Mouse (Mus musculus) cortical plate, adult 2 months (tissue): ENCODE data around the gene Taf9b. TPM values are rescaled to one million over a fixed set of nuclear protein-coding genes. Genes with fewer than 3 reads are reported as not detected.
"Not testable (repeated sequence)": the region's sequence is repeated elsewhere in the genome, so short reads cannot be mapped to it uniquely, and the experiment has no call there.

ENCODE experiments used
- H3K27ac ChIP-seq: fragments of 200-500 bp; 2 replicates; pipeline ENCODE4 v1.5.1; 2012; ENCODE audit warnings: low read length, control low read depth, inconsistent platforms; ENCODE audit not compliant: insufficient read depth
- H3K4me1 ChIP-seq: fragments of 200-500 bp; 2 replicates; pipeline ENCODE4 v1.6.1; 2011; ENCODE audit warnings: low read length; ENCODE audit not compliant: control insufficient read depth, insufficient read depth
- H3K4me3 ChIP-seq: fragments of 200-500 bp; 2 replicates; pipeline ENCODE4 v1.5.1; 2011; ENCODE audit warnings: mild to moderate bottlenecking, low read length, control low read depth; ENCODE audit not compliant: insufficient read depth
- CTCF ChIP-seq: fragments of 200-500 bp; IDR thresholded peaks from 2 replicates; pipeline ENCODE4 v1.5.1; 2011; ENCODE audit warnings: mild to moderate bottlenecking, control low read depth, low read length; ENCODE audit not compliant: insufficient read depth; ENCODE audit errors: extremely low read depth
- POLR2A ChIP-seq: fragments of 200-500 bp; IDR thresholded peaks from 2 replicates; pipeline ENCODE4 v1.6.1; 2011; ENCODE audit warnings: mild to moderate bottlenecking, low read length, control low read depth; ENCODE audit not compliant: insufficient read depth; ENCODE audit errors: extremely low read depth
- polyA plus RNA-seq: library from polyadenylated mRNA; depleted of rRNA; stranded (reverse); fragments of >200 nt; gene quantifications from 2 replicates; pipeline ENCODE4 v1.2.3, GENCODE M21; 2012; rRNA removed

The Taf9b gene
- 26.6 and 29.2 TPM in 2 replicates for polyA plus RNA-seq

DNA sequence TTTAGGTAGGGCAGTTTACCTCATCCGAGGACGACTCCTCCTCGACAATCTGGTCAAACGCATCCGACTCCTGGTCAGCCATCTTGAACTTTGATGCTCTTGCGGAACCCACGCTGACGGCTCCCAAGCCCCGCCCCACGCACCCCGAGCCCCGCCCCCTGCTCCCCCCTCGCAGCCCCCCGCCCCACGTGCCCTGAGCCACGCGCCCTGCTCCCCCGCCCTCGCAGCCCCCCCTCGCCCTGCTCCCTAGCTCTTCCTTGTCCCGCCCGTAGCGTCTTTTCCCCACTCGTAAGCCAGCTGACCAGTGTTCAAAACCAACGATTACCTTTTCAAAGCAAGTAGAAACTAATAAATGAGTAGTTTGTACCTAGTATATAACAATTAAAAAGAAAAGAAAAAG lies at the start of gene Taf9b:
Gene Taf9b, minus strand, starts transcription at position 101 of the 400 bp plus-strand sequence.
- Histone ChIP-seq H3K27ac (peak within 1 kb of the TSS; percentile 96), H3K4me3 (peak within 1 kb of the TSS; percentile 77), H3K4me1 (no peaks in the 10 kb centered on the region)
- TF ChIP-seq CTCF = no peak
- TF ChIP-seq POLR2A = no peak

DNA sequence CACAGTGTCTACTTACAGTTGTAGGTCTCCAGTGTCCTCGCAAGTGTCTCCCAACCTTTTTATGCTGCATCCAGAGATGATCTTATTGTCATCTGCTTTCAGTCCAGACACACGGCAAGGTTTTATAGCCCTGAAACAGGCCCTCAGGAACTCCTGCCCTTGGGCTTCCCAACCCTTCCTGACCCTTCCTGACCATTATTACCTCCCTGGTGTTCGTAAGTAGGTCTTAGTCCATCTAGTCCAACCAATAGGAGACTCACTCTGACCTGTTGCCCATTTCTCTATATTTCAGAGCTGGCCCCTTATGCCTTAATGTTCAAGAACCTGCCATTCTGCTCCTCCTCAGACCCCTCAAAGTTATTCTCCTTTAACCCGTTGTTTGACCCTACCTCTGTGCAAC lies 34.3 kb upstream of the Taf9b start, which contains the start of gene Fnd3c2:
Gene Fnd3c2, minus strand, starts transcription at position 101 of the 400 bp plus-strand sequence.
- Histone ChIP-seq H3K4me3 (no peak within 1 kb of the TSS), H3K27ac (no peak within 1 kb of the TSS), H3K4me1 (no peaks in the 10 kb centered on the region)
- TF ChIP-seq CTCF (no peak), POLR2A (no peak)

DNA sequence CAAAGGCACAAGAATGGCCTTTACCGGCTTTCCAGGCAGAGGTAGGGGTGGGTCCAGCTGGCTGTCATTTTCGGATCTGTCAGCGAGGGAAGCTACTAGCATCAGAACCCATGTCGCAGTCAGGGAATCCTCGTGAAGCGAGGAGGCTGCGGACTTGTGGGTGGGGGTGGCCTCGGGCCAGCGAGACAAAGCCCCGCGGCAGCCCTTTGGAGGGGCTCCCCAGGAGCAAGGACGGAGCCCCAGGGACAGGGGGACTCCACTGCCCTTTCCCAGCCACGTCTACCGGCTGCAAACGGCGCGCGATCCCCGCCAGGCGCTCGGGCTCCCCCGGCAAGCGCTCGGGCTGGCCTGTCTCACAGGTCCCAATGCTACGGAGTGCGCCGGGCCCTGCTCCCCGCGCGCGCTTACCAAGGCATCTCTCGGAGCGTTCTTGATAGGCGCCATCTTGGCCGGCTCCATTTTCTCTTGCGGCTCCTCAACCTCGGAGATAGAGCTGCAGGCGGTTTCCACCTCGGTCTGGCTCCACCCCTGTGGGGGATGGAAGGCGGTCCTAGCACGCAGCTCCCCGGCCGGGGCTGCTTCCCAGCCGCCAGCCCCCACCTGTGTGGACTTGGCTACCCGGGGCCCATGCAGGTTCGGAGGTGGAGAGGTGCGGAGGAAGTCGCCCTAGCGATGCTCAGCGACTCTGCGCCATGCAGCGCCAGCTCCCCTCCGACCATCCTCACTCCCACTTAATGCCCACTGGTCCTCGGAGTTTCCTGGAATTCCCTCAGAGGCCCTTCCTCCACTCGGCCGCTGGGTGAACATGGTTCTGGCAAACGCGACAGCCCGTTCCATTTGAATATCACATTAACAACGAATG lies 1.6 kb downstream of the Taf9b start:
- Histone ChIP-seq H3K4me1 (no peaks in the 10 kb centered on the region), H3K4me3 (peak overlapping the region; percentile 77), H3K27ac (peak overlapping the region; percentile 96)
- TF ChIP-seq CTCF = no peak
- peak; percentile 30; the same call in 1 of the 2 replicates for TF ChIP-seq POLR2A

DNA sequence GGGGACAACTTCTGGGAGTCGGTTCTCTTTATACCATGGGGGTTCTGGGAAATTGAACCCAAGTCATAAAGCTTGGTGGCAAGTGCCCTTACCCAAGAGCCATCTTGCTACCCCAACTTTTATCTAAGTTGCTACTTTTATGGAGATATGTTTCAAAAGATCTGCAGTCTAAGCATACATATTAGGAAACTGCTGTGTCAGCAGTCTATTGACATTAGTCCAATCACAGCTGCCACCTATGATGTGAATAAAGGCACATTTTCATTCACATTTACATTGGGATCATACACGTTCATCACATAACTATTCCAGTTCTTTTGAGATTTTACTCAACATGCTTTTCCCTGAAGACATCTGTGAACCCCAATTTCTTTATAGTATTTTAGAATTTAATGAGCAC lies 11.9 kb downstream of the Taf9b start:
- TF ChIP-seq CTCF (no peak), POLR2A (no peak)
- Histone ChIP-seq H3K4me3 (no peak overlapping the region), H3K4me1 (no peaks in the 10 kb centered on the region), H3K27ac (no peak overlapping the region)

DNA sequence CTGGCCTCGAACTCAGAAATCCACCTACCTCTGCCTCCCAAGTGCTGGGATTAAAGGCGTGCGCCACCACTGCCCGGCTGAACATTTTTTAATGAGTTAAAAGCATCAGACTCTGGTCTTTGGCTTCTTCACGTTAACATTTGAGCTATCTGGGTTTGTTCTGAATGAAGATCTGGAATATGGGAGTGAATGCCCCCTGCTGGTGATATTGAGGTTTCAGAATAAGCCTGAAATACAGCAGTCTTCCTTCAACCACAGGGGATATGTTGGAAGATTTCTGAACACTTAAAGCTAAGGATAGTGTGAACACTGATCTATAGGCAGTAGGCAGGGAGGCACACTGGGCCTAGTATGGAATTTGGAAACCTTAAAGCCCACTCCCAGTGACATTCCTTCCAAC lies 22.1 kb downstream of the Taf9b start:
- Histone ChIP-seq H3K4me1 (no peaks in the 10 kb centered on the region), H3K27ac (no peak overlapping the region), H3K4me3 (no peak overlapping the region)
- TF ChIP-seq POLR2A (no peak), CTCF (no peak)

DNA sequence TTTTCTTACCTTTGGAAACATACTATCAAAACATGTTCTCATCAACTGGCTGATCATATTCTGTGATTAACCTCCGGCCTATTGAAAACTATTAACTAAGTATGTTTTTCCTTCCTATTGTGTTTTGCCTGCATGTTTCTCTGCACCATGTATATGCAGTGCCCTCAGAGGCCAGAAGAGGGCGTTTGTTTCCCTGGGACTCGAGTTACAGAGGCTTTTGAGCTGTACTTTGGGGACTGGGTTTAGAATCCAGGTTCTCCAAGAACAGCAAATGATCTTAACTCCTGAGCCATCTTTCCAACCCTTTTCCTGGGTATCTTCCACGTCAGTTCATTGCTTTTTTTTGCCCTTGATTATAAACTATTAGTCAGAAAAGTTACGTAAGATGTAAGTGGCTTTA lies 23.6 kb downstream of the Taf9b start:
- Histone ChIP-seq H3K4me1 (no peaks in the 10 kb centered on the region), H3K27ac (no peak overlapping the region), H3K4me3 (no peak overlapping the region)
- no peak for TF ChIP-seq POLR2A
- 0 out of 2 replicates have a peak, but pooled peaks have one; percentile 3 for TF ChIP-seq CTCF

DNA sequence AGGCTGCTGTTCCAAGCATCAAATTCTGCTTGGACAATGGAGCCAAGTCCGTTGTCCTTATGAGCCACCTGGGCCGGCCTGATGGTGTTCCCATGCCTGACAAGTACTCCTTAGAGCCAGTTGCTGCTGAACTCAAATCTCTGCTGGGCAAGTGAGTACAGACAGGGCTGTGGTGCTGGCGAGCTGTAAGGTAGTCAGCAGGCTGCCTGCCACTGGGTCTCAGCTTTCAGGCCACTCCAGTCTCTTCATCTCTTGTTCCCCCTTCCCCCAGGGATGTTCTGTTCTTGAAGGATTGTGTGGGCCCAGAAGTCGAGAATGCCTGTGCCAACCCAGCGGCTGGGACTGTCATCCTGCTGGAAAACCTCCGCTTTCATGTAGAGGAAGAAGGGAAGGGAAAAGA lies 26.6 kb downstream of the Taf9b start:
- not testable (repeated sequence) for H3K27ac ChIP-seq, H3K4me1 ChIP-seq, H3K4me3 ChIP-seq

DNA sequence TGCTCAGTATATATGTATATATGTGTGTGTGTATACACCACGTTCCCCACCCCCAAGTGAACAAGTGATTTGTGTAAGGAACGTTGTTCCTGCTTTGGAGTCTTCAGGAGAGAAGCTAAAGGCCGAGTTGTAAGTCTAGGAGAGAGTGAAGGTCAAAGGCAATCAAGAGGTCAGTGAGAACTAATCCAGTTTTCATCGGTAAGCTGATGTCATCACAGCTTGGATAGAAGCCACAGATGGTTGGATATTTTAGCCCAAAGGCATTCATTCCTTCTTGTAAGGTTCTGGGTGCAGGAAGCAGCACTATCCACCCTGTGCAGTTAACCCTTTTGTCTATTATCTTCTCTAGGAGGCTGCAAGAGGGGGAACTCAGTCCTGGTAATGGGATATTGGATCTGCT lies 30.9 kb downstream of the Taf9b start:
- Histone ChIP-seq H3K27ac (no peak overlapping the region), H3K4me3 (no peak overlapping the region), H3K4me1 (peaks cover 3% of the 10 kb centered on the region; the same call in 1 of the 2 replicates)
- TF ChIP-seq POLR2A = no peak

DNA sequence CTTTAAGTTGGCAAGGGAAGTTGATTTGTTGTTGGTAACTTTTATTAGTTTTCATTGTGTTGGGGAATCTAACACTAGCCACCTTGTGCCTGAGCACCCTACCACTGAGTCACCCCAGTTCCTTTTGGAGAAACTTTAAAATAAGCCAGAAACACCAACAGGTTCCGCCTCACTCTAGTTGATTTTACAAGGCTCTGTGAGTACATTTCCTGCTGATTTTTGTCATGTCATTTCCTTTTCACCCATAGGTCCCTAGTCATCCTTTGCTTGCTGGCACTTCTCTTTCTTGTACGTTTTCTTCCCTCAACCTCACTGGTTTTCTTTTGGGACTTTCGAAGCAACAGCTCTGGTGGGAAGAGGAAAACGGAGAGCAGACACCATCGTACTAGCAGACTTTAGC lies 31.6 kb downstream of the Taf9b start:
- TF ChIP-seq CTCF = no peak
- TF ChIP-seq POLR2A = no peak
- Histone ChIP-seq H3K4me1 (peaks cover 3% of the 10 kb centered on the region; the same call in 1 of the 2 replicates), H3K27ac (no peak overlapping the region), H3K4me3 (no peak overlapping the region; the same call in 1 of the 2 replicates)

DNA sequence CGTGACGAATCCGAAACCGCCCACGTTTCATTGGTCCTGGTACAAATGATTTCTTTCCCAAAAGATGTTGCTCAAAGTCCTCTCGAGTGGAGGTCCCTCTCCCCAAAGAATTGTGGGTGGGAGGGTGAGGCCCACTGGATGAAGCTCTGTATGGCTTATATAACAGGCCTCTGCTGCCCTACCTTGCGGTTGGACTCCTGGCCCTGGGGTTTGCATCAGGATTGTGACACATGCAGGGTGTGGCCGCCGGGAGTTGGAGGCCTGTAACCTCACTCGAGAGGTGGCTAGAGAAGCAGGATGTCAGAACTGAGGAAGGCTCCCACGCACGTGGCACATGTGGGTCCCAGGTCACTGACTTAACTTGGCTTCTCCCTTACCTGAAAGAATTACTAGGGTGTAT lies 33.2 kb downstream of the Taf9b start:
- TF ChIP-seq POLR2A = no peak
- no peak for TF ChIP-seq CTCF
- peak overlapping the region; percentile 88 for H3K4me3 ChIP-seq
- peaks cover 3% of the 10 kb centered on the region; the same call in 1 of the 2 replicates for H3K4me1 ChIP-seq
- peak overlapping the region; percentile 82 for H3K27ac ChIP-seq
